Mouse (Mus musculus): ENCODE measurements around the gene Asic2.
A peak's percentile ranks its signal among the peaks of the same experiment; 100 is the strongest.

Gene Asic2

DNA sequence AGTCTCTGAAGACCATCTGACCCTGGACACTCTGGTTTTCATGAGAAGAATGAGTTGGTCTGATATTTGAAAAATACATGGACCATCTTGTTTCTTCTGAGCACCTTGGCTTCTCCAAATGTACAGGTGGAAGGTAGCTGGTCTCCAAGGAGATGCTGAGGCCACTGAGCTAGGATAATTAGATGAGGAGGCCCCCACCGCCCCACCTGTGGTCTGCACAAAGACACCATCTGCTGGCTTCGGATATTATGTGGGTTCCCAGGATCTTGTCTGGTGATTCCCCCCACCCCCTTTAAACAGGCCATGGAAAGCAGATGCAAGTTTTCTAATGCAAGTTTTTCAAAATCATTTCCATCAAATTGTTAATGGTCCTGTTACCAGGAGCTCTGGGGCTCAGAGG lies 856.6 kb downstream of the Asic2 start:
- no peak for DNase-seq (ENCODE audit: low spot score in 2 of 2)

- no peak for DNase-seq (ENCODE audit: low spot score in 2 of 2)
Observed at GRCm38 (mm10) chr11:81110049-81110448, 858.2 kb downstream of the Asic2 start.

- DNase-seq (ENCODE audit: low spot score in 2 of 2): no peak
Observed at GRCm38 (mm10) chr11:81106949-81107348, 861.3 kb downstream of the Asic2 start.

- no peak for DNase-seq (ENCODE audit: low spot score in 2 of 2)
Observed at GRCm38 (mm10) chr11:81100829-81101228, 867.4 kb downstream of the Asic2 start.

- peak; percentile 81 to 84 for DNase-seq (ENCODE audit: low spot score in 2 of 2)
Observed at GRCm38 (mm10) chr11:81096011-81096410, 872.2 kb downstream of the Asic2 start.

GRCm38 (mm10) chr11:81094581-81094980 lies 873.7 kb downstream of the Asic2 start:
- peak in 1 of 2 experiments; percentile 74 for DNase-seq (ENCODE audit: low spot score in 2 of 2)

- no peak for DNase-seq (ENCODE audit: low spot score in 2 of 2)
Observed at GRCm38 (mm10) chr11:81092161-81092560, 876.1 kb downstream of the Asic2 start.

DNA sequence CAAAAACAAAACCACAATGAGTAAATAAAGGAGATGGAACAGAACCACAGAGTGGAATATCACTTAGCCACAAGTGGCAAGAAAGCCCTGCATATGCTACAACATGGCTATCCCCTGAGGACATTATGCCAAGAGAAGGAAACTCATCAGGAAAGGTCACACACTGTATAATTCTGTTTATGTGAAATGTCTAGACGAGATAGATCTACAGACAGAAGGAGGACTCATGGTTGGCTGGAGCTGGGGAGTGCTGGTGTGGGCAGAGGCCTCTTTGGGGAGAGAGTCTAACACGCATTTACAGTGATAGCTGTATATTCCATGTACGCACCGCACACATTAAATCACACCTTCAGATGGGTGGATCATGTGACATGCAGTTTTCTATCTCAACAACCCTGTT lies 884.4 kb downstream of the Asic2 start:
- no peak for DNase-seq (ENCODE audit: low spot score in 2 of 2)

DNA sequence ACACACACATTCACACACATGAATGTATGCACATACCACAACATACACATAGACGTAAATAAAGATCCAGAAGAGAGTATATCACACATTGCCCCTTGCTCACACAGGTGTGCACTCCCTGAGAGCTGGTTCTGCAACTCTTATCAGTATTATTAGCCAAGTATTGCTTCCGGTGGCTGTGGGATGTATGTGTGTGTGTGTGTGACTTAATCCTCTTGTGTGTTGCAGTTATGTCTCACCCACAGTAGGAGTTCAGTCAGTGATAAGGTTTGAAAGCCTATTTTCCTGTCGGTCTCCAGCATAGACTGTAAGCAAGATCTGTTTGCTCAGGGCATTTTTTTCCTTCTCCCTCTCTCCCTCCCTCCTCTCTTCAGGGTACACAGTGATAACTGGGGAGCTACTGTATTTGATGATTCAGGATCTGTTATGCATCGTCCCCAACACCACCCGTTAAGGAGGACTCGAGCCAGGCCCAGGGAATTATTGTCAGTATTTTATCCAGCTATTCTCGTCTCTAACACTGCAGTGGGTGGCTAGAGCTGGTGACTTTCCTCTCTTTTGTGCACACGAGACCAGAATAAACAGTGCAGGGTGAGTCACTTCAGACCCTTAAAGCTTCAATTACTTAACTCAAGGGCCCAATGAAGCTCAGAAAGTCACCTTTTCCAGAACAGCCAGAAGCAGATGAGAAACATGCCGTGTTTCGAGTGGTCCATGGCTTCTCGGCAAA lies 888.0 kb downstream of the Asic2 start:
- no peak for DNase-seq (ENCODE audit: low spot score in 2 of 2)

GRCm38 (mm10) chr11:81079237-81079636 lies 889.0 kb downstream of the Asic2 start:
- DNase-seq (ENCODE audit: low spot score in 2 of 2): no peak

- DNase-seq (ENCODE audit: low spot score in 2 of 2): no peak
Observed at GRCm38 (mm10) chr11:81071836-81072235, 896.4 kb downstream of the Asic2 start.

GRCm38 (mm10) chr11:81065386-81065785 lies 902.9 kb downstream of the Asic2 start:
- DNase-seq (ENCODE audit: low spot score in 2 of 2): no peak

DNA sequence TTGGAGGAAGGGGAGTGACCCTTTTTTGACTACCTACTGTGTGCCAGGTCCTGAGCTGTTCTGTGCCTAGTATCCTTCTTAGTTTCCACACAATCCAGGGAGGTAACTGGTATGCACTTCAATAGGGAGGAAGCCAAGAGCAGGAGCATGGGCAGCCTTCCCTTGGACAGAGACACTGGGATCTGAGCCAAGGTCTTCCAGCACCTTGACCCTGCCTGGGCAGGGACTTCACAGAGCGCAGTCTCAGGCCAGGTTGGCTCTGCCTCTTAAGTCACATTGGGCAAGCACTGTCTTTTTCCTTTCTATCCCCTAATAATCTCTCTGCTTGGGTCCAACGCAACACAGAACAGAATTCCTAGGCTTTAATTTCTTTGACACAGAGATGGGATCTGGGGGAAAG lies 904.3 kb downstream of the Asic2 start:
- no peak for DNase-seq (ENCODE audit: low spot score in 2 of 2)

GRCm38 (mm10) chr11:81060077-81060476 lies 908.2 kb downstream of the Asic2 start:
- DNase-seq (ENCODE audit: low spot score in 2 of 2): no peak

DNA sequence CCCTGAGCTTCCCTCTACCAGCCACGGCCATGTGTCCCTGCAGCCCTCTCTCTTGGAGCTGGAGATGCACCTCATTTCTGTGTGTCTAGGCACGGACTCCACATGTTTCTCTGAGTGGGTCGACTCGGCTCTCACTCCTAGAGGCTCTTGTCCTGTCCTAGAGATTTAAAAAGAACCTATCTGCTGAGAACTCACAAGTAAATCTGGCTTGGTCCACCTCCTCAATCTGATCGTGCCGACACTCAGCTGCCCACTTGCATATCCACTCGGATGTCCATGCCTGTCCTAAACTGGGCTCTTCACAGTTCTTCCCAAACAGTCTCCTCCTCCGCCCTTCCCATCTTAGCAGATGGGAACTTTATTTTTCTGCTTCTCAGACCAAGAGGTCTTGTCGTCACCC lies 908.7 kb downstream of the Asic2 start:
- DNase-seq (ENCODE audit: low spot score in 2 of 2): peak in 1 of 2 experiments; percentile 67

GRCm38 (mm10) chr11:81057506-81057905 lies 910.8 kb downstream of the Asic2 start:
- DNase-seq (ENCODE audit: low spot score in 2 of 2): no peak

DNA sequence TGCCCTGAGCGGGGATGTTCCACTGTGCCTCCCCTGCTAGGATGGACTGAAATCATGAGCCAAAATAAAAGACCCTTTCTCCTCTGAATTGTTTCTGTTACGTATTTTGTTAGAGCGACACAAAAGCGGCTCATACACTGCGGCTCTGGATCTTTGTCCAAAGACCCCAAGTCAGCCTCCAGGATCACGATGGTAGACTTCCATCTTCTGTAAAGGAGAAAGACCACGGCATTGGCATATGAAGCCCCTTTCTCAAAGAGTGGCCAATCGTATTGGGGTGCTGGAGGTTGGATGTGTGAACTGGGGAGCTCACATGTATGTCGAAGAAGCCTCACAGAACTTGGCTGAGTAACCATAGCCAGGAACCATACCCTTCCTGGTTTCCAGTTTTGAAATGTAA lies 911.5 kb downstream of the Asic2 start:
- DNase-seq (ENCODE audit: low spot score in 2 of 2): no peak

DNA sequence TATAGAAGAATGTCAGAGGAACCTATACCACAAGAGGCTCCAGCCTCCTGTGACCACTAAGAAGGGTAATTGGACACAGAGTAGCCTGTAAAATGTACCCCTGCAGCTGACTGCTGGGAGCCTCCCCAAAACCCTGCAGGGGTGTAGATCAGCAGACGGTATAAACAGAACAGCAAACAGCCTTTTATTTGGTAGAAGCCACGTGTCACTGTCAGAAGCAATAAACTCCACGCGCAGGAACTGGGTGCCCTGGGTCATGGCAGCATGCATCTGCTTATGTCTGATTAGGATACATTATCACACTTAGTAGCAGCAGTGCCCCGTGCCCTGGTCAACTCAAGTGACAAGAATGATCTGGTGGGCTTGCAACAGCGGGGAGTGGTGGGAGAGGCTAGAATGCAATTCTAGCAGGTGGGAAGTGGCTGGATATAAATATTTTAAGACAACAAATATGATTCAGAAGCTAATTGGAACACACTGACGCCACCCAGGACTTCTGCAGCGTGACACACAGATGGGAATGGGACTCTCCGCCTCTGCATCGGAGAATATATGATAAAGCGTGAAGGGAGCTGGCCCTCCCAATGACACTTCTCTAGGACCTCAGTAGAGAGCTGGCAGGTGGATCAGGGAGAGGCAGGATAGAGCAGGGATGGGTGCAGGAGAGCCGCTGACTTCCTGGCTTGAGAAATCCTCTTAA lies 912.7 kb downstream of the Asic2 start:
- peak in 1 of 2 experiments; percentile 45 for DNase-seq (ENCODE audit: low spot score in 2 of 2)

DNA sequence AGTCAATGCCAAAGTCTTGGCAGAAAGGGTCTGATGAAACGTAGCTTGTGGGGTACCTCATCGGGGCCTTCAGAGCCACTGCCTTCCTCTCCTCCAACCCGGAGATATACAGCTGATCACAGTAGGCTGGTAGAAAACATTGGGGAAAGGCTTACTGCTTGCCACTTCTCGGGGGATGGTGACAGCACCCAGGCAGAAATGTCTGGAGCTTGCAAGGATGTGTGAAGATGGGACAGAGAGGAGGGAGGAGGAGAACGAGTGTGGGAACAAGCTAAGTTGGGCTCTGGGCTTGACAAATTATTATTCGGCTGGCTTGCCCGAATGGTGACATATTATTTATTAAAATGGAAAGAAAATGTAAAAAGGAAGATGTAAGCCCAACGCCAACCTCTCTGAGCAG lies 914.4 kb downstream of the Asic2 start:
- peak; percentile 47 to 51 for DNase-seq (ENCODE audit: low spot score in 2 of 2)

DNA sequence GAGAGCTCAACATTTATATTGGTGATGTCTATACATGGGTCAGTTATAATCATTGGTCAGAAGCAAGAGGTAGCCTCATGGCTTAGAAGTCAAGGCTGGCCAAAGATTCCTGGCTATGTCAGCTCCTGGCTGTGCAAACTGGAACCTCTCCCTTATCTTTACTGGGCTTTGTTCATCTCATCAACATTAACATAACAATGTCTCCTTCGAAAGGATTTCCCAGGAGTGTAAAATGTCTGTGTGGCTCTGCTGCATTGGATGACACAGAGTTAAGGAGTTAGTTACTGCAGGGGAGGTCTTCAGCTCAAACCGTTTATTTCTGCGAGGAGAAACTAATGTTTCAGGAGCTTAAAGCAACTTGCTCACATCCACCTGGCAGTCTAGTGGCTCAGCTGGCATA lies 926.6 kb downstream of the Asic2 start:
- DNase-seq (ENCODE audit: low spot score in 2 of 2): no peak

- no peak for DNase-seq (ENCODE audit: low spot score in 2 of 2)
Observed at GRCm38 (mm10) chr11:81039976-81040375, 928.3 kb downstream of the Asic2 start.

DNA sequence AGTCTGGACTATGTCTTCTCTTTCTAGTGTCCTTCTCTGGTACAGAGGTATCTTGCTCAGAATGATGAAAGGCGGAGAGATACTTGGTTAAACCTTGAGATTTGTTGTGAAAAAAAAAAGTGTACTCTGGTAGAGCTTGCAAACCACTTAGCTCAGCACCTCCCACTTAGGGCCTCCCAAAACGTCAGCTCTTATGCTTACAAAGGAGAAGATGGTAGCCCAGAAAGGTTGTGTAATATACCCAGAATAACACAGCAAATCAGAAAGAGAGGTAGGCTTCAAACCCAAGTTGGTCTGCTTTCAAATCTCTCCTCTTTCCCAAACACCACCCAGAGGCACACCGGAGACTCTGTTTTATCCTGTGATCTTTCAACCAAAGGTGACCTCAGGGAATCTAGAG lies 936.1 kb downstream of the Asic2 start:
- no peak for DNase-seq (ENCODE audit: low spot score in 2 of 2)

- no peak for DNase-seq (ENCODE audit: low spot score in 2 of 2)
Observed at GRCm38 (mm10) chr11:81014776-81015175, 953.5 kb downstream of the Asic2 start.
